In the genomic region with DNA sequence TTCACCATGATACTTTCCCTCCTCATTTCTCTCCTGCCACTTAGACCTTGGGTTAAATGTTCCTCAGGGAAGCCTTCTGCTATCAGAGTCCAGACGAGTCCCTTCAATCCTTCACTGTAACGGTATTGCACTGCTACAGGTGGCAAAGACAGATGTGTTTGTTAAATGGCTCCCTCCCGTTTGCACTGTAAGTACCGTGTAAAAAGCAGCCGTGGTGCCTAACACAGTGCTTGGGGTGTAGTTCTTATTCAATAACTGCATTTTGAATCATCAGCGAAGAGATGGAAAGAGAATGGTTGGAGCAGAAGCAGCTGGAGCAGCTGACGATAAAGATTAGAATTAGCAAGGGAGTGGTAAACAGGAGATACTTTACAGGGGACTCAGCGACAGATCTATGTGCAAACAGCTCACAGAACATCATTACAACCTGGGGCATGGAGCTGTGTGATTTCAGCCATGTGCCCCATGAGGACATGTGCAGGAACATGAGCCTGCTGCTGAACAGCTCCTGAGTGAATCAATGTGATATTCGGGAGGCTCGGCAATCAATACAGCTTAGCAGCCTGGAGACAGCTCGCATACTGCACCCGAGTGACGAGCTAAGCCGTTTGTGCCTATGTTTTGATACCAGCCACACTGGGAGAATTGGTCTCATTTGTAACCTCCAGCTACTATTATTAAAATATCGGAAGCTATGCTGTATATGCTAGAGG, we compare ENCODE assay signal across 12 mouse cellular contexts.
"Had no signal": no experiment of that assay in that cellular context is flagged by ENCODE, and none has a peak within 500 bp of the region (broad histone marks: within the 10 kb centered on the region; RNA-seq: fewer than 3 reads in every experiment).

No protein-coding gene starts in this region.

- H3K27me3 ChIP-seq: intestine, embryonic 15.5 days; liver, embryonic 15.5 days had no signal

- H3K4me1 ChIP-seq: intestine, embryonic 15.5 days; limb, embryonic 10.5 days; liver, embryonic 15.5 days had no signal

- DNase-seq: kidney, adult 18-20 months; kidney, postnatal 10 days; kidney, postnatal 4 days; lung, adult 2 months; lung, postnatal 36 days had no signal

- H3K36me3 ChIP-seq: intestine, embryonic 15.5 days; limb, embryonic 10.5 days; liver, embryonic 15.5 days had no signal

- H3K4me3 ChIP-seq: intestine, embryonic 15.5 days; left cerebral cortex, adult 2 months; limb, embryonic 10.5 days; liver, embryonic 15.5 days had no signal

- H3K9me3 ChIP-seq: intestine, embryonic 15.5 days; limb, embryonic 10.5 days; liver, embryonic 15.5 days had no signal

- ATAC-seq: intestine, embryonic 15.5 days; lung, postnatal 0 days had no signal

- H3K4me2 ChIP-seq: intestine, embryonic 15.5 days; liver, embryonic 11.5 days; liver, embryonic 15.5 days had no signal

- H3K9ac ChIP-seq: intestine, embryonic 15.5 days; liver, embryonic 15.5 days had no signal

- H3K27ac ChIP-seq: intestine, embryonic 15.5 days; left cerebral cortex, adult 2 months; limb, embryonic 10.5 days; liver, embryonic 15.5 days; stomach, postnatal 0 days had no signal
